Mouse (Mus musculus) midbrain, postnatal 0 days (tissue): ENCODE measurements around the gene Pebp1. TPM values are rescaled to one million over a fixed set of nuclear protein-coding genes. Genes with fewer than 3 reads are reported as not detected.

Experiments
- ATAC-seq: fragments of 200-750 bp; cut with Nextera tagmentation; 2 replicates; pipeline ENCODE4 v1.8.0; 2017; ENCODE audit warnings: moderate number of reproducible peaks, mild to moderate bottlenecking, moderate TSS enrichment, moderate library complexity; ENCODE audit not compliant: low FRiP score
- DNase-seq: peaks from one replicate; pipeline ENCODE4 v3.0.0-alpha.2; 2015; ENCODE audit warnings: low spot score
- H3K27ac ChIP-seq: fragments of 300-500 bp; sonication (generic); 2 replicates; pipeline ENCODE4 v1.5.1; 2014; ENCODE audit warnings: low read depth, mild to moderate bottlenecking, low read length, mixed read lengths
- H3K27me3 ChIP-seq: fragments of 300-500 bp; sonication (generic); 2 replicates; pipeline ENCODE4 v1.6.1; 2014; ENCODE audit warnings: low read length, control low read depth, mixed read lengths; ENCODE audit not compliant: insufficient read depth
- H3K36me3 ChIP-seq: fragments of 300-500 bp; sonication (generic); 2 replicates; pipeline ENCODE4 v1.6.1; 2014; ENCODE audit warnings: low read length, control low read depth, mixed read lengths; ENCODE audit not compliant: insufficient read depth
- H3K4me1 ChIP-seq: fragments of 300-500 bp; sonication (generic); 2 replicates; pipeline ENCODE4 v1.6.1; 2014; ENCODE audit warnings: mild to moderate bottlenecking, control low read depth, antibody characterized with exemption, low read length, mixed read lengths; ENCODE audit not compliant: insufficient read depth
- H3K4me2 ChIP-seq: fragments of 300-500 bp; sonication (generic); 2 replicates; pipeline ENCODE4 v1.6.1; 2014; ENCODE audit warnings: low read depth, mild to moderate bottlenecking, low read length, mixed read lengths; ENCODE audit not compliant: poor library complexity, severe bottlenecking
- H3K4me3 ChIP-seq: fragments of 300-500 bp; sonication (generic); 2 replicates; pipeline ENCODE4 v1.5.1; 2014; ENCODE audit warnings: low read depth, mild to moderate bottlenecking, low read length, moderate library complexity
- H3K9ac ChIP-seq: fragments of 300-500 bp; sonication (generic); replicated peaks from 2 replicates; pipeline ENCODE4 v1.6.1; 2014; ENCODE audit warnings: mild to moderate bottlenecking, low read length, moderate library complexity, mixed read lengths; ENCODE audit not compliant: poor library complexity, severe bottlenecking
- H3K9me3 ChIP-seq: fragments of 300-500 bp; sonication (generic); 2 replicates; pipeline ENCODE4 v1.6.1; 2016; ENCODE audit warnings: low read length, control low read depth
- CTCF ChIP-seq: IDR thresholded peaks from 2 replicates; pipeline ENCODE4 v1.5.1; 2016; ENCODE audit warnings: antibody characterized with exemption, mild to moderate bottlenecking
- WGBS: fragments of 180-500 bp; shearing (Covaris S2); extraction: QIAGEN DNeasy Blood & Tissue Kit; methylation state at CpG from one replicate; pipeline ENCODE4 v1.1.7; 2014; 5-methylcytosine and 5-hydroxymethylcytosine counted together
- polyA plus RNA-seq: library from polyadenylated mRNA; unstranded; fragments of >200 nt; fragmentation: Nextera tagmentation; extraction: Ambion mirVana; gene quantifications from 2 replicates; pipeline ENCODE4 v1.2.1, GENCODE M21; 2015
- total RNA-seq: library from RNA; depleted of rRNA; stranded (reverse); fragments of >200 nt; gene quantifications from 2 replicates; pipeline ENCODE4 v1.2.3, GENCODE M21; 2014

The Pebp1 gene
- total and polyA plus RNA-seq, 2 experiments from 2014 or later, result 1,025 to 1,525 TPM

- H3K4me1 ChIP-seq, result peaks cover 9% of the 10 kb centered on the region; the same call in 1 of the 2 replicates
- H3K9ac ChIP-seq, result peak overlapping the region; percentile 91
- peak overlapping the region; percentile 92 for H3K27ac ChIP-seq
- H3K27me3 ChIP-seq, result no peaks in the 10 kb centered on the region
- H3K36me3 ChIP-seq, result 0 out of 2 replicates have a peak, but pooled peaks cover 6% of the 10 kb centered on the region
- peak; percentile 42 for DNase-seq
- H3K4me3 ChIP-seq, result peak overlapping the region; percentile 57
- 16% methylated on average over 22 of the region's 22 CpGs for WGBS
- H3K4me2 ChIP-seq, result peak overlapping the region; percentile 67
- no peak for TF ChIP-seq CTCF
- ATAC-seq, result peak; percentile 31; the same call in 1 of the 2 replicates
- H3K9me3 ChIP-seq, result no peaks in the 10 kb centered on the region
Measured at GRCm38 (mm10) chr5:117242671-117243478, 44.5 kb downstream of the Pebp1 start.

GRCm38 (mm10) chr5:117241935-117242531 is 45.4 kb downstream of the Pebp1 start:
- no peak for TF ChIP-seq CTCF
- peak overlapping the region; percentile 91 for H3K9ac ChIP-seq
- H3K27ac ChIP-seq, result peak overlapping the region; percentile 92
- 23% methylated on average over 16 of the region's 16 CpGs for WGBS
- peaks cover 9% of the 10 kb centered on the region; the same call in 1 of the 2 replicates for H3K4me1 ChIP-seq
- no peaks in the 10 kb centered on the region for H3K9me3 ChIP-seq
- peak overlapping the region; percentile 57 for H3K4me3 ChIP-seq
- peak overlapping the region; percentile 67 for H3K4me2 ChIP-seq
- DNase-seq (peak; percentile 82), ATAC-seq (peak; percentile 58; the same call in 1 of the 2 replicates)
- H3K36me3 ChIP-seq, result 0 out of 2 replicates have a peak, but pooled peaks cover 6% of the 10 kb centered on the region
- no peaks in the 10 kb centered on the region for H3K27me3 ChIP-seq

GRCm38 (mm10) chr5:117240761-117241322 is 46.6 kb downstream of the Pebp1 start:
- H3K9ac ChIP-seq, result peak overlapping the region; percentile 91
- H3K27ac ChIP-seq, result peak overlapping the region; percentile 92
- 0 out of 2 replicates have a peak, but pooled peaks have one; percentile 31 for ATAC-seq
- peak overlapping the region; percentile 67 for H3K4me2 ChIP-seq
- peak overlapping the region; percentile 57 for H3K4me3 ChIP-seq
- peaks cover 9% of the 10 kb centered on the region; the same call in 1 of the 2 replicates for H3K4me1 ChIP-seq
- no peaks in the 10 kb centered on the region for H3K9me3 ChIP-seq
- peak; percentile 60 for DNase-seq
- WGBS, result under 1% methylated on average over 32 of the region's 32 CpGs
- H3K36me3 ChIP-seq, result 0 out of 2 replicates have a peak, but pooled peaks cover 6% of the 10 kb centered on the region
- TF ChIP-seq CTCF, result no peak
- no peaks in the 10 kb centered on the region for H3K27me3 ChIP-seq

- TF ChIP-seq CTCF, result no peak
- ATAC-seq (peak; percentile 57; the same call in 1 of the 2 replicates), DNase-seq (peak; percentile 64)
- 0 out of 2 replicates have a peak, but pooled peaks cover 6% of the 10 kb centered on the region for H3K36me3 ChIP-seq
- H3K27ac ChIP-seq, result peak overlapping the region; percentile 92
- H3K9me3 ChIP-seq, result no peaks in the 10 kb centered on the region
- peaks cover 9% of the 10 kb centered on the region; the same call in 1 of the 2 replicates for H3K4me1 ChIP-seq
- peak overlapping the region; percentile 91 for H3K9ac ChIP-seq
- WGBS, result under 1% methylated on average over 12 of the region's 12 CpGs
- H3K27me3 ChIP-seq, result no peaks in the 10 kb centered on the region
- H3K4me3 ChIP-seq, result peak overlapping the region; percentile 57
- H3K4me2 ChIP-seq, result peak overlapping the region; percentile 67
Measured at GRCm38 (mm10) chr5:117240321-117240731, 47.1 kb downstream of the Pebp1 start.

- ATAC-seq (no peak), DNase-seq (no peak)
- Histone ChIP-seq H3K27ac (no peak overlapping the region), H3K4me2 (no peak overlapping the region), H3K9ac (no peak overlapping the region), H3K4me3 (no peak overlapping the region), H3K27me3 (no peaks in the 10 kb centered on the region), H3K36me3 (peaks cover 4% of the 10 kb centered on the region; the same call in 1 of the 2 replicates), H3K4me1 (peaks cover 9% of the 10 kb centered on the region; the same call in 1 of the 2 replicates), H3K9me3 (no peaks in the 10 kb centered on the region)
- 77% methylated on average over 4 of the region's 4 CpGs for WGBS
- no peak for TF ChIP-seq CTCF
Measured at GRCm38 (mm10) chr5:117239106-117239505, 48.3 kb downstream of the Pebp1 start.
